Mouse (Mus musculus) neutrophil, adult 59 days (primary cell): Measurements from ENCODE around the gene Lrrc31. TPM values are rescaled to one million over a fixed set of nuclear protein-coding genes. Genes with fewer than 3 reads are reported as not detected.

Experiments used
- total RNA-seq, 2 experiments: library from RNA; stranded (reverse); gene quantifications; 1 replicate in 1 of 2; 2 replicates in 1 of 2; pipeline ENCODE4 v1.2.4; 2023

Gene Lrrc31
- not detected for total RNA-seq

GRCm38 (mm10) chr3:30699711-30700505 lies at the start of gene Lrrc31:
Gene Lrrc31, minus strand, starts transcription at chr3:30699843.

GRCm38 (mm10) chr3:30746006-30746405 lies 46.4 kb upstream of the Lrrc31 start, which contains the start of gene Samd7:
Gene Samd7, plus strand, starts transcription at chr3:30746293.

GRCm38 (mm10) chr3:30647440-30648090 lies 52.1 kb downstream of the Lrrc31 start, which contains the start of gene Lrrc34:
Gene Lrrc34, minus strand, starts transcription at chr3:30647869.

GRCm38 (mm10) chr3:30644207-30644606 lies 55.4 kb downstream of the Lrrc31 start, which contains the start of gene Lrriq4:
Gene Lrriq4, plus strand, starts transcription at chr3:30644507.

Other genes with a start within 250 kb of the Lrrc31 start
- gene Mecom, start 151.8 kb downstream of the Lrrc31 start, total RNA-seq, result under 1 TPM in 1 of 2 experiments, not detected in 1; 0.16 TPM
- gene Actrt3, start 99.9 kb downstream of the Lrrc31 start, total RNA-seq, result not detected
- 10 to 100 TPM; 29.0 to 39.3 TPM for gene Mynn, start 97.8 kb downstream of the Lrrc31 start, total RNA-seq
- not detected for gene Lrriq4, start 55.3 kb downstream of the Lrrc31 start, total RNA-seq
- gene Lrrc34, start 52.0 kb downstream of the Lrrc31 start, total RNA-seq, result not detected
- not detected for gene Samd7, start 46.5 kb upstream of the Lrrc31 start, total RNA-seq
- 10 to 100 TPM; 45.0 to 45.5 TPM for gene Sec62, start 93.0 kb upstream of the Lrrc31 start, total RNA-seq
- 10 to 100 TPM; 24.7 to 32.0 TPM for gene Gpr160, start 156.1 kb upstream of the Lrrc31 start, total RNA-seq